Mouse (Mus musculus) ovary, adult 18-20 months (tissue): Measurements from ENCODE around the gene Mettl16.
A peak's percentile ranks its signal among the peaks of the same experiment; 100 is the strongest.

Experiments used
- DNase-seq: peaks from one replicate; pipeline ENCODE4 v3.0.0; 2022; ENCODE audit warnings: low spot score, mixed read lengths

Gene Mettl16

DNA sequence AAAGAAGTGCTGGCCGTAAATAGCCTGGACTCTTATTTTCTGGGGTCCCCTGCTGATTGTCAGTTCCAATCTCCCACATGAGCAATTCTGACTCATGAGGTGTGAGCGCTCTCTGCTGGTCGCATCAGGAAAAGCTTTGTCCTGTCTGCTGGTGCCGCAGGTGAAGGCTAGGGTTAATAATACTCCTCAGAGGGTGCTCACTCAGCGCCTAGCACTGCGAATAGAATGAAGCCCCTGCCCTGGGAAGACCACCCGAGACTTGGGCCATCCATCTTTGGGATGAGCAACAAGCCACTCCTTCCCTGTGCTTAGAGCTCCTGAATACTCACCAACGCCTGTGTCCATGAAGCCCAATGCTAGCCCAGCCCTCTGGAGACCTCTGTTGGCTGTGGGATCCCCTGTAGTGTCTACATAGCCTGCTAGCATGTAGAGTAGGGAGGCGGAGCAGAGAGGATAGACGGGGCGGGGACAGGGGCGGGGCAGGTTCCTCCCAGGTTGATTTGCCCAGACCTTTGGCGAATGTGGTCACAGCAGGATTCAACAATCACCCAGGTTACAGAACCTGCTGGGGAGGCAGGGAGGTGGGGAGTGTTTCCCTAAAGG is 77.4 kb downstream of the Mettl16 start:
- DNase-seq, result no peak

DNA sequence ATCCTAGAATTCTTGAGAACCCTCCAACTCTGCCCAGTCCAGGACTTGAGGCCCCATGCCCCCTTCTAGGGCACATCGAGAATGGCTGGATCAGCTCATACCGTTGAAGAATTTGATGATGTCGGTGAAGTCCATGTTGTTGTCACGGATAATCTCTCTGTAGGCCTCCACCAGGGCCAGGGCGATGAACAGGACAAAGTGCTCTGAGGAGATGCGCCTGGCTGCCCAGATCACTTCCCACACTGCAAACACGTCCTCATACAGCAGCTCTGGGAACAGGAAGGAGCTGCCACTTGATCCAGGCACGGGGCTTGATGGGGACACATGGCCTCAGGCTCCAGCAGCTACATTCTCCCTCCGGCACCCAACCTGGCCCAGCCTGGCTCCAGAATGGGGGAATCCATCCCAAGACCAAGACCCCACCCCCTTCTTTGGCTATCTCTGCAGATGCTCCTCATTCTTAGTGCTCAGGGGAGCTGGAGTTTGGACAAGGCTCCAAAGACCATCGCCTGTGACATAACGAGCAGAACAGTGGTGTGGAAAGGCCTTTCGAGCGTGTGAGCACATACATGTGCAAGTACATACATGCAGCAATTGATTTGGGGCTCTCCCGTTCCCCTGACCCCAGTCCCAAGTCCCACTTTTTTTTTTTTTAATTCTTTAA is 80.5 kb downstream of the Mettl16 start:
- DNase-seq, result no peak

DNA sequence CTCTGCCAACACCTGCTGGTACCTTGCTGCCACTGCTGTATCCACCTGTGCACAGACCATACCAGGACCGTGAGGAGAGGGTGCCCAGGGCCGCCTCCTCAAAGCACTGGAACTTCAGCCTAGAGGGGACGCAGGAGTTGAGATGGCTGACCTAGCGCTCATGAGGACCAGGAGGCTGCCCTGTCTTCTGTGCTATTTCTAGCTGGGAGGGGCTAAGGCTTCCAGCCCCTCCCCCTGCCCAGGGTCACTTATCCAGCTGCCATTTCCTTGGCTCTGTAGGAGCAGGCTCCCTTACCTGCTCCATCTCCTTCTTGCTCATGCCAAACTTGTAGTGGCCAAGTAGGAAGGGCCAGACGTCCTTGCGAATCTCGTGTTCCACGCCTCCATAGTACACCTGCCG is 87.1 kb downstream of the Mettl16 start:
- DNase-seq, result no peak

DNA sequence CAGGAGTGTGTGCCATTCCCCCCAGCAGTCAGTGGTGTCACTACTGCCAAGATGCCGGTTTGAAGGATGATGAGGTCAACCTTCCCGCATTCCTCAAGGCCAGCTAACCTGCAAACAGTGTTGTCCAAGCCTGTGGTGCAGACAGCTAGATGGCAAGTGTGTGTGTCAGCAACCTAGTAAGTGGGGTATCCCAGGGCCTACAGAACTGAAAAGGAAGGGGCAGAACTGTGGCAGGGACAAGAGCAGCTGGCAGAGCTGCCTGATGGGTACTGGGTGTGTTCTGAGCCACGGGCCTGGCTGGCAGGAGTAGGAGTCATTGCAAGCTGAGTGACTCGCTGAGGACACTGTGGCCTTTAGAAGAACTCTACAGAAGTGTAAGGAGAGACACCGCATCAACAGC is 91.5 kb downstream of the Mettl16 start:
- DNase-seq, result no peak

DNA sequence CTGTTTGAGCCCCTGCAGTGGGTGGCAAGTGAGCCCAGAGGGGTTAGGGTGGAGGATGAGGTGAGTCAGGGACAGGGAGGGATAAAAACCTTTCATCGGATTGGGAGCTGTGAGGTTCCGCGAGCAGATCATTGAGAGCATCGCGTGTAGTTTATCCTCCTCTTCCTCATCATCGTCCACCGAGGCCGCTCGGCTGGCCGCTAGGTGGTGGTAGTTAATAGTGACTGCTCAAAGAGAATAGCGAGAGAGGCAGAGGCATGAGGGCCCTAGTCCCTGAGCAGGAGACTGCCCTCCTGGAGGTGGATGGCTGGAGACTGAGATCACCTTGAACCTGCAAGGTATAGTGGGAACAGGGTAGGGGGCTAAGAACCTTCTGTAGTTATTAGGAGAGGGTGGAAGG is 92.8 kb downstream of the Mettl16 start:
- no peak for DNase-seq

DNA sequence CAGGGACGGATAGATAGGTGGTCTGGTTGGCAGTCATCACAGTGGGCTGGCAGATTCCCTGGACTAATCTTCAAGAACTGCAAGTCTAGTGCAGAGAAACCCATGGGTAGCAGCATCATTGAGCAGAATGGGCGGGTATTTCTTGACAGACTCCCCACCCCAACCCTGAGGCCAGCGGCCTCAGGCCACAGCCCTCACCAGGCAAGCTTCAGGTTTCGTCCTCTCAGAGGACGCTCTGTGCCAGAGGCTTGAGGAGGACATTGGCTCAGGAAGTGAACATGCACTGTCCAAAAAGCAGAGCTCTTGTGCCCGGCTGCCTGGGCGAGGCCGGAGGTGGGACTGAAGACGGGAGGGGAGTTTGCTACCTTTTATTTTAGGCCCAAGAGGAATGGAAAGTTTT is 93.8 kb downstream of the Mettl16 start:
- DNase-seq, result no peak

DNA sequence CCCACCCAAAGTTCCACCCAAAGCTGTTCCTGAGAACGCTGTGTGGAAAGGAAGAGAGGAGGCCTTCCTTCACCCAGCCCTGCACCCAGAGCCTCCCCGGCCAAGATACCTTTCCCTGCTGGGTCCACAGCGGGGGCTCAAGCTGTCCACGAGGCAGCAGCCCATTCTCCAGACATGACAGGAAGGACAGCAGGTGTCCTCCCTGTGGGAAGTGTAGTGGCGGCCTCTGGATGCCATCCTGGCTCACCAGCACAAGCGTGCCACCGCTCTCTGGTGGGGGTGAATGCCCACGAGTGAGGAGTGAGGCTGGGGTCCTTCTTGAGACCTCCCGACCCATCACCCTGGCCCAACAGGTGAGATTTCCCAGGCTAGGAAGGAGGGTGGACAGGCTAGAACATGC is 94.6 kb downstream of the Mettl16 start:
- no peak for DNase-seq

DNA sequence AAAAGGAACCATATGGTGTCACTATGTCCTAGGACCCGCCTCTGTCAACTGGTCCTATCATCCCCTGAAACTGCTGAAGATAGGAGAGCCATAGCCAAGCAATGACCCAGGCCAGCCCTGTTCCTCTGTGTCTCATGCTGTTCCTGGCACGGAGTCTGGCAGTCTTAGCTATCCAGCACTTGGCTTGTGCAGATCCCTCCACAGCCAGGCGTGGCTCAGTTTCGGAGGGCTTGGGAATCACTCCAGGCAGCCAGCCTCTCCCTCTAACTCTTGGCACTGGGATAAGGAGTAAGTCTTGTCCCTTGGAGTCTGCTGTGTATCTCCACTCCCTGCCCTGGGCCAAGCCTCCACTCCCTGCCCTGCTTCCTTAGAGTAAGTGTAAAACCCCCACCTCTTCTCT is 96.0 kb downstream of the Mettl16 start:
- DNase-seq, result peak; percentile 64

DNA sequence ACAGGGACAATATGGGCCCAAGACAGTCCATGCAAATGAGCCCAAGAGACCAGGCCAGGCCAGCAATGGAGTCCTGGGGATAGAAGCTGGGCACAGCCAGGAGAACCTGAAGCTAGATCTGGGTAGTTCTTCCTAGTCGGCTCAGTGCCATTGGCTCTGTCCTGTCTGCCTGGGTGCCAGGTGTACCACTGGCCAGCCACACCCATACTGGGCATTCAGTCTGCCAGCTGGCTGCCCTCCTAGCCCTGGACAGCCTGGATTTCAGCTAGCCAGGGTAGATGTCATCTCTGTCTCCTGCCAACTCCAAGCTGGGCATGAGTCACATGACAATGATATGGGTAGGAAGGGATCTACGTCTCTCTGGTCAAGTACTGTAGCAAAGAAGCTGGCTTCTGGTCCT is 96.6 kb downstream of the Mettl16 start:
- DNase-seq, result peak; percentile 36

DNA sequence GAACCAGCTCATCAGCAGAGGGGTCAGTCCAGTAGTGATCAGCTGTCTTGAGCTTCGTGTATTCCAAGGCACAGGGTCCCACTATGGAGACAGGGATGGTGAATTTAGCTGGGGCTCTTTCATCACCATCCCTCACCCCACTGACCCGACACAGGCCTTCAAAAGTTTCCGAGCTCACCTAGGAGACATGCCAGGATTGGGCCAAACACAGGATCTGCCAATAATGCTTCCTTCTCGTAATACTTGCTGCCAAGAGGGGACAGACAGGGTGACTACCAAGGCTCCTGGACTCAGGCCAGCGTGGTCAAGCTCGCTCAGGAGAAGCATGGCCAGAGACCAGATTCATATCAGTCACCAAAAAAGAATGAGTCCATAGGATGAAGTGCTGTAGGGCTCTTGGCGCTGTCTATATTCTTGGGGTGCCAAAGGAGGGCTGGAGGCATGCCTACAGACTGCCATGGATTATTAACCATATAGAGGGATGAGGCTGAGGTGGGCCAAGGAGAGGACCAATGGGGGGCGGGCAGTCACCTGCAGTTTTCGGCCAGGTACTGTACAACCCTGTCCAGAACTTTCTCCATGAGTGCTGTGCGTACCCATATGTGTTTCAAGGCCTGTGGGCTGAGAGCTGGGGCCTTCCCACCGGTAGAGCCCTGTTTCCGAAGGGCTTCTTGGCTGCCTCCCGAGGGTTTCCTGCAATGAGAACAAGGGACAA is 97.6 kb downstream of the Mettl16 start:
- DNase-seq, result no peak

DNA sequence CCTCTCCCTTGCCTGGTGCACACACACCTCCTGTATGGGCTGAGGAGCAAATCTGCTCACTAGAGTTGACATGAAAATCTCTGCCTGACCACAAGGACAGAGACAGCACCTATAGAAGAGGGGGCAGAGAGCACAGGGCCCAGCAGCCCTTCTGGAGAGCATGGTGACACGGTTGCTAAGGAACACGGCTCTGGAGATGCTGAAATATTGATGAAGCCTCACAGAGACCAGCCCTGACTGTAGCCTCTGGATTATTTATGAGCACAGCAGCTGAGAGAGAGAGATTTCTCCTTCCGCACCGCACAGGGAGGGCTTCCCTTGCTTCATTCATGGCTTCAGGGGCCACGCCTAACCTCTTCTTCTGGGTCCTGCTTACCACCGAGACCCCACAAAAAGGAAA is 99.0 kb downstream of the Mettl16 start:
- DNase-seq, result no peak

DNA sequence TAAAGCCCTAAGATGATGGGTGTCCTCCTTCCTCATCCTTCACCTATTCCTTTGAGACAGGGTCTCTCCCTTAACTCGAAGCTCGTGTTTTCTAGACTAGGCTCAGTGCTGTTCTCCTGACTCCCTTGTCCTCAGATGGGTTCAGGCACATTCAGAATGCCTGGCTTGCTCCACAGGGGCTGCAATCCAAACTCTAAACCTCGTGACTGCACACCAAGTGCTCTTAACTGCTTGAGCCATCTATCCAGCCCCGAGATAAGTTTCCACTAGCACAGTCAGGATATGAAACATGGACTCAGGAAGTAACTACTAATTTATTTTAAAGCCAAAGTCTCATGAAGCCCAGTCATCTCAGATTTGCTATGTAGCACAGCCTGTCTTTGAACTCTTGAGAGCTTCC is 99.9 kb downstream of the Mettl16 start:
- DNase-seq, result no peak

DNA sequence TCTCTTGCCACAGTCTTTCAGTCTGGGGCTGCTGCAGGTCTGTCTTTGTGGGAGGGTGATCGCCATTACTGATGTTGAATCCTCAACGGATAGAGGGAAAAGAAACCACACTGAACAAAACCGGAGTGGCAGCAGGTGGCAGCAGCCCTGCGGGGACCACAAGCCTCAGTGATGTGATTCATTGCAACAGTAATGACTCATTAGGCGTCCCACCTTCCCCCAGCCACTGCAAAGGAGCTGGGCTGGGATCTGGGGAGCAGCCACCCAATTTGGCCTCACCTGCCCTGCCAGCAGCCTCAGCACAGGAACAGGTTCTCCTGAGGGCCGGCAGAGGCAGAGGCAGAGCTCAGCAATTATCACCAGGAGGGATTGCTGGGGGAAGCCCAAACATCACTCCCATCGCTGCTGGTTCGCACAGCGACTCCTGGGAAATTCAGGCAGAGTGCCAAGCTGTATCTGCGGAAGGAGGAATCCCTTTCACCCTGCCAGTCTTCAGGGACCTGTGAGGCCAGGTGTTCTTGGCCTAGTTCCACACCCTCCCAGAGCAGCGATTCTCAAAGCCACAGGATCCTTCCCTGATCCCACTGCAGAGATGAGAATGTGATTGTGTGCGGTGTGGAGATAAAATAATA is 100.5 kb downstream of the Mettl16 start:
- DNase-seq, result no peak

DNA sequence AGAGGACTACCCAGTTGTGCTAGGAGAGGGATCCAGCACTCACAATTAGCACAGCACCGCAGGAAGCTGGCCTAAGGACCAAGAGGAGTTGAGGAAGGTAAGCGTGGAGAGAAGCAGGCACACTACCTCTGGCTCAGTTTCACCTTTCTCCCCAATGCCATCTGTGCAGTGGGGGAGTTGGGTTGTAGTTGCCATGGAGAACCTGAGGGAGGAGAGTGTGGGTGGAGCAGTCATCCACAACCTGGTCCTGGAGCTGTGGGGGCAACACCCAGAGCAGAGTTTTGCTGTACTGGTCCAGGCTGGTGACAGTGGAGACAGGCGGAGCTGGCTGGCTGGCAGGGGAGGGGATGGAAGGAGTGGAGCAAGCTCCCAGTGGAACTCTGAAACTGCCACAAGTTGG is 104.0 kb downstream of the Mettl16 start:
- no peak for DNase-seq

DNA sequence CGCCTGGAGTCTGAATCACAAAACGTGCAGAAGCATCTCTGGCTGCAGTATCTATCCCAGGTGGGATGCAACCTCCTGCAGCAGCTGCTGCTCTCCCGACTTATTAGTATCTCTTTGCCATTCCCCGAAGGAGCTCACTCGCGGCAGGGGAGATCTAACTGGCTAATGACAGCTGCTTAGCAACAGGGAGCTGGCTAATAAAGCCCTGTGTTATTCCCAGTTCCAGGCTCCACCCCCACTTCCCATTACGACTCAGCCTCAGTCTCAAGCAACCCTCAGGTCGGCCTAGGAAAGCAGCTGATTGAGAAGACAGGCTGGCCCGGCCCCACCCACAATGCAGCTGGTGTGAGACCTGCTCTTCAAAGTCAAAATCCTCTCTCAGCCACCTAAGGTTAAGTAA is 106.2 kb downstream of the Mettl16 start:
- DNase-seq, result no peak
